Mouse (Mus musculus): Measurements from ENCODE around the gene Arhgap5. TPM values are rescaled to one million over a fixed set of nuclear protein-coding genes. Genes with fewer than 3 reads are reported as not detected.

Gene Arhgap5
- polyA plus RNA-seq, 1 experiment from 2014 or later = 36.7 TPM

DNA sequence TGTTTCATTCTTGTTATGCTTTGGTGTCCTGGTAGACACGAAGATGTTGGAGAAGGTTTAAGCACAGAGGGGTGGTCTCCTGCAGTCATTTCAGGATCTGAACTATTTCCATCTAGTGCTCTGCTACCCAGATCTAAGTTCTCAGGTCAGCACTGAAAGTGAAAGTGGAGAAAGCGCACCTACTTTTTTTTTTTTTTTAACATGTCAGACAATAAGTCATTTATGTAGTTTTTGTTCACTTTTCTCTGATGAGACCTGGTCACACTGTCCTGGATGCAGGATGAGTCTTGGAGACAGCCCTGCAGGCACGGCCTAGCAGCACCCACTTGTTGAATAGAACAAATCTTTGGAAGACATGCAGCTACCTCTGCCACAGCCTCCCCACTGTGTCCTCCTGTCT is 111.9 kb downstream of the Arhgap5 start:
- Histone ChIP-seq H3K4me2 (ENCODE audit: low read length) (no peak overlapping the region), H3K9ac (replicated peaks; ENCODE audit: low read depth, low read length) (no peak overlapping the region), H3K27ac (ENCODE audit: low read length) (no peak overlapping the region), H3K9me3 (ENCODE audit: control insufficient read depth, low read length) (no peaks in the 10 kb centered on the region), H3K27me3 (replicated peaks; ENCODE audit: control insufficient read depth, insufficient read depth, low read length) (no peaks in the 10 kb centered on the region), H3K4me3 (replicated peaks; ENCODE audit: low read length) (no peak overlapping the region), H3K4me1 (replicated peaks; ENCODE audit: control insufficient read depth, insufficient read depth, low read length) (no peaks in the 10 kb centered on the region), H3K36me3 (ENCODE audit: control insufficient read depth, insufficient read depth) (no peaks in the 10 kb centered on the region)
- no peak for ATAC-seq
- 82% methylated on average over 3 of the region's 3 CpGs for WGBS

DNA sequence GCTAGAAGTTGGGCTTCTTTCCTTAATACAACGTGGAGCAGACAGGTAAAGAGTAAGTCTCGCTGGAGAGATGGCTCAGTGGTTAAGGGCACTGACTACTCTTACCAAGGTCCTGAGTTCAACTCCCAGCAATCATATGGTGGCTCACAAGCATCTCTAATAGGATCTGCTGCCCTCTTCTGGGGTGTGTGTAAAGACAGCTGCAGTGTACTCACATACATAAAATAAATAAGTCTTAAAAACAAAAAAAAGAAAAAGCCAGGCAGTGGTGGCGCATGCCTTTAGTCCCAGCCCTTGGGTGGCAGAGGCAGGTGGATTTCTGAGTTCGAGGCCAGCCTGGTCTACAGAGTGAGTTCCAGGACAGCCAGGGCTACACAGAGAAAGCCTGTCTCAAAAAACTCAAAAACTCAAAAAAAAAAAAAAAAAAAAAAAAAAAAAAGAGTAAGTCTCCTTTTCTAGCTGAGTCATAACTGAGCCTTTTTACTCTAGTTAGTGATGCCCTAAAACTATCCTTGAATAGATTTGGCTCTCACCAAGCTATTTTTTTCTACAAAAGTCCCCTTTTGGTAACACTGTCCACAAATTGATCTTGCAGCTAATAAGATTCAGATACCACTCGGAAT is 114.8 kb downstream of the Arhgap5 start:
- Histone ChIP-seq H3K4me3 (replicated peaks; ENCODE audit: low read length) (no peak overlapping the region), H3K4me2 (ENCODE audit: low read length) (no peak overlapping the region), H3K36me3 (ENCODE audit: control insufficient read depth, insufficient read depth) (no peaks in the 10 kb centered on the region), H3K27ac (ENCODE audit: low read length) (no peak overlapping the region), H3K9ac (replicated peaks; ENCODE audit: low read depth, low read length) (no peak overlapping the region), H3K9me3 (ENCODE audit: control insufficient read depth, low read length) (no peaks in the 10 kb centered on the region), H3K27me3 (replicated peaks; ENCODE audit: control insufficient read depth, insufficient read depth, low read length) (no peaks in the 10 kb centered on the region), H3K4me1 (replicated peaks; ENCODE audit: control insufficient read depth, insufficient read depth, low read length) (no peaks in the 10 kb centered on the region; the same call in 1 of the 2 replicates)
- WGBS = 85% methylated on average over 5 of the region's 5 CpGs
- no peak for ATAC-seq

DNA sequence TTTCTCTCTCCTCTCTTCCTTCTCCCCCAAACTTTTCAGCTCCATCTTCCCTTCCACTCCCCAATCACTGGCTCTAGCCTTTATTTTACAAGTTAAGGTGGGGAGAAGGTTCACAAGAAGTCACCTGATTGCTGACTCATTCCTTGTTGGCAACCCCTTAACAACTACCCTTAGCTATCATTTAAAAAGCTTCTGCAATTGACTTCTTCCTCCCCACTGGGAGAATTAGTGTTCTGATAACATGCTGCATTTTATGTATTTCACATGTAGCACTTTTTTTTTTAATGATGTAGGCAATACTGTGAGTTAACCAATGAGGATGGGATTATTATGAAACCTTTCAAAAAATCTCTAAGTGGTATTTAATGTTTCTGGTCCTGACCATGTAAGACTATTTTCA is 115.9 kb downstream of the Arhgap5 start:
- H3K4me1 ChIP-seq (replicated peaks; ENCODE audit: control insufficient read depth, insufficient read depth, low read length) = no peaks in the 10 kb centered on the region; the same call in 1 of the 2 replicates
- no peaks in the 10 kb centered on the region for H3K27me3 ChIP-seq (replicated peaks; ENCODE audit: control insufficient read depth, insufficient read depth, low read length)
- no peak overlapping the region for H3K9ac ChIP-seq (replicated peaks; ENCODE audit: low read depth, low read length)
- ATAC-seq = no peak
- H3K27ac ChIP-seq (ENCODE audit: low read length) = no peak overlapping the region
- H3K36me3 ChIP-seq (ENCODE audit: control insufficient read depth, insufficient read depth) = no peaks in the 10 kb centered on the region
- no peaks in the 10 kb centered on the region for H3K9me3 ChIP-seq (ENCODE audit: control insufficient read depth, low read length)
- H3K4me3 ChIP-seq (replicated peaks; ENCODE audit: low read length) = no peak overlapping the region
- H3K4me2 ChIP-seq (ENCODE audit: low read length) = no peak overlapping the region

Other genes with a start within 250 kb of the Arhgap5 start
- 19.0 and 22.6 TPM in 2 replicates for gene Akap6, start 195.4 kb downstream of the Arhgap5 start, polyA plus RNA-seq (2015; fragmentation: Nextera tagmentation; extraction: Ambion mirVana)

Data from forebrain, embryonic 16.5 days (tissue).